Mouse (Mus musculus) T-cell, adult 2 months (primary cell): ENCODE measurements around the gene Kif27.
A peak's percentile ranks its signal among the peaks of the same experiment; 100 is the strongest.
"Not testable (repeated sequence)": the region's sequence is repeated elsewhere in the genome, so short reads cannot be mapped to it uniquely, and the experiment has no call there.

Source experiments
- DNase-seq: peaks from one replicate; pipeline ENCODE4 v3.0.0; 2022; ENCODE audit warnings: low spot score

Gene Kif27

DNA sequence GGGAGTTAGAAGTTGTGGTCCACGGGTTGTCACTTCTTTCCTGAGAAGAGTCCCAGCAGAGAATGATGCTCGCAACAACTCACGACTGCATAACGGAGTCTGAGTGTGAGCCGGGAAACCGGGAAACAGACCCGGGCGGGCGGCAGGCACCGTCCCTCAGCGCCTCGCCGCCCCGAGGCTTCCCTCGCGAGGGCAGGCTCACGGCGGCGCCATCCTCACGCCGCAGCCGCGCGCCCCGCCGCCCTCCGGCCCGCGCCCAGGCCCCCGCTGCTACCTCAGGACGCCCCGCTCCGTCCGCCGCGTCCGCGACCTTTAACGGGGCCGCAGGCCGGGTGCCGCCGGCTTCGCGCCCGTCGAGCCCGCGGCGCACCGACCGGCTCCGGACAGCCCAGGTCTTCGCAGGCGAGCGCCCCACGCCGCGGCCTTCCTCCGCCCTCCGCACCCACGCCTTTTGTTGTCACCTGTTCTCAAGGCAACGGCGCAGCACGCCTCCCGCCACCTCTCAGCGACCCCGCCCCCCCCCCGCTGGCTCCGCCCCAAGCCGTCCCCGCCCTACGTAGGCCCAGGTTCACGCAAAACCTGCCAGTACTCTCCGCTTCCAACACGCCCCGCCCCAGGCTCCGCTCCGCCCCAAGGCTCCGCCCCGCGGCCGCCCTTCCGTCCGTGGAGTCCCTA, at the start of gene Kif27:
Gene Kif27, minus strand, starts transcription at position 494 of the 675 bp plus-strand sequence.
- peak; percentile 87 for DNase-seq

DNA sequence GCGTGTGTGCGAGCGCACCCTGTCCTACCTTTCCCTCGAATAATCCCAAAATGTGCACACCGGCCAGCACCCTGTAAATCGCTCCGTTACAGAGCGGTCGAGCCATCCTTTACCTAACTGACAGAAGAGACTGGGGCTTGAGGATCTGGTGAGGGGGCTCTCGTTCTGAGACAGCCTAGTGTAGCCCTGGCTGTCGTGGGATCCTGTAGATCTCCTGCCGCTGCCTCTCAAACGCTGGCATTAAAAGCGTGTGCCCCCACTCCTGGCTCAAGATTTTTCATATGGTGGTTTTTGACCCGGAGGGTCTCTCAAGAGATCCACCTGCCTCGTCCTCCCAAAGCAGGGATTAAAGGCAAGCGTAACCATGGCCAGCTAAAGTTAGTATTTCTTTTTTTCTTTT, 44.3 kb upstream of the Kif27 start, which contains the start of gene Hnrnpk:
Gene Hnrnpk, minus strand, starts transcription at position 101 of the 400 bp plus-strand sequence.
- not testable (repeated sequence) for DNase-seq

DNA sequence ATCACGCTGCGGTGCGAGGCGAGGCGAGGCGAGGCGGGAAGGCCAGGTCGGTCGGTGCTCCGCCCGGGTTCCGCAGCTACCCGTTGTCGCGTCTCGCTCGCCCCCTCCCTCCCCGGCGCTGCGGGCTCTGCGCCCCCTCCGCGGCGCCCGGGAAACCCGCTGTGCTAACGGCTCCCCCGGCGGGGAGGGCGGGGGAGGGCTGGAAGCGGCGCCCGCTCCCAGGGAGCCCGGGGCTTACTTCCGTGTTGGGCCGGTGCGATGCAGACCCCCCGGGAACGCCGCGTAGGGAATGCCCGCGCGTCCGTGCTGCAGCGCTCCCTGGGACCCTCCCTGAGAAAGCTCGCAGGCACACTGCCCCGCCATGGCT, 43.8 kb upstream of the Kif27 start:
- no peak for DNase-seq

DNA sequence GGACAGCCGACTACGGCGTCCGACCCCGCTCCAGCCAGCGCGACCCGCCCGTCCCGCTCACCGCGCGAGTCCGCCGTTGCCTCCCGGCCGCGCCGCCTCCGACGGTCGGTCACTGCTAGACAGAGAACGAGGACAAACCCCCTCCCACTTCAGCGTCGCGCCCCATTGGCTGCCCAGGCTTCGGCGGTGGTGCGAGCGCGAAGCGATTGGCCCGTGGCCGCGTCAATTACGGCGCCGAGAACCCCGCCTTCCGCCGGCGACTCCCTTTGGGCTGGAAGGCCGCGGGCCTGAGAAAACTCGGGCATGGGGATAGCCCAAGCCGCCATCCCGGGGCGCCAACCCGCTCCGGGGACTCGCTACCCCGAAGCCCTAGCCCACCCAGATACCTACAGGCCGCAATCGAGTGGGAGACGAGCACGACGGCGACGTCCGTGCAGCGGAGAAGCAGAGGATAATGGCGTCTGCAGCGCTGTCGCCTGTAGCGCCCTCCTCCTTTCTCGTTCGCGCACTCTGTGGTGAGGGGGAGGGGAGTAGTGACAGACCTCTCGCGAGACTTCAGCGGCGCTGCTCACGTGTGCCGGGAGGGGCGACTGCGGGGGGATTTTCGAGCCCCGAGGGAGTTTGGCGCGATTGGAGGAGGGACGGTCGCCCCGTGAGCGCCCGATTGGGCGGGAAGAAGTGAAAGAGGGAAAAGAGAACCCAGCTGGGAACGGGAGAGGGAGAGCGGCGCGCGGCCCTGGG, 43.3 kb upstream of the Kif27 start, which contains the start of gene Rmi1:
Gene Rmi1, plus strand, starts transcription at position 246 of the 741 bp plus-strand sequence.
- DNase-seq, result peak; percentile 96

DNA sequence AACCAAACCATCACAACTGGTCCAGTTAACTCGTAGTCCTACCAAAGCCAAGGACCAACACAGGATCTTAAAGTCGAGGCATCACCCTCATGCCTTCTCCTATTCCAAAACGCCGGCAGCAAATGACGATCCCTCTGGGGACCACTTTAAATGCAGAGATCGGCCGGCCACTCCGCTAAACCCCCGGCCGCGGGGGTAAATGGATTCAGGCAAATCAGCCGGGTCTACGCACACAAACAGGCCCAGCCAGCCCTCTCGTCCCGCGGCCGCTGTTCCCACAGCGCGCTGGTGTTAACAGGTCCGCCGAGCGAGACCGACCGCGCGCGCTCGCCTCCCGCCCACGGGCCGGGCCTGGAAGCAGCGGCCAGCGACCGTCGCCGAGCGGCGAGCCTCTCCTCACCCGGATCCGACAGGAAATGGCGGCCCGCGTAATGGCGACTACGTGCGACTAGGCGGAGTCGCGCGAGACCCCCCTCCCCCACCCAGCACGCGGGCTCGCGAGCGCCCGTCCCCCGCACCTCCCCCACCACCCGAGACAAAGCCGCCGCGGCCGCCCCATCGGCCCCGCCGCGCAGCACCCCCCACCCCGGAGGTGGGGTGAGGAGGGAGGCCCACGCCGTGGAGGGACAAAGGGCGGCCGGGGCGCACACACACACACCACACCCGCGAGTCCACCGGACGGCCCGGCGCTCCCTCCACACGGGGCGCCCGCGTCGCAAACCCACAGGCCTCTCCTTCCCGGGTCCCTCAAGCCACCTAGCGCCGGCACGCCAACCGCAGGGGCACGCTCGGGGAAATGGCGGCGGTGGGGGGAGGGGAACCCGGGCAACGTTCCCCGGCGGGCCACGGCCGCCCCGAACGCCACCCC, 42.4 kb upstream of the Kif27 start:
- peak; percentile 76 for DNase-seq

DNA sequence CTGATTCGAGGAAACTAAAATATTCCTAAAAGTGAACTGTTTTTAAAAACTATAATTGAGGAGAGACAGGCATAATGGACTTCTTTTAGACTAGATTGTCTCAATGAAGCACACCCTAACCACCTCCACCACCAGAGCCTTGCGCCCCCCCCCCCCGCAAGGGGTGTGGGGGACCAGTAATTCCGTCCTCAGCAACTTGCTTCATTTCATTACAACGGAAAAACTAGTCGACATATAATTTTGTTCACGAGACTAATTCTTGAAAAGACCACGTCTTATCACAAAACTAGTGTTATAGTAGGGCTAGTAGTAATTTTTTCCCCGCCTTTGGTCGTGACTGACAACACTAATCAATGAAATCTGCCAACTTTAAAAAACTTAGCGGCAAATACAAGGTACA, 41.7 kb upstream of the Kif27 start:
- no peak for DNase-seq

DNA sequence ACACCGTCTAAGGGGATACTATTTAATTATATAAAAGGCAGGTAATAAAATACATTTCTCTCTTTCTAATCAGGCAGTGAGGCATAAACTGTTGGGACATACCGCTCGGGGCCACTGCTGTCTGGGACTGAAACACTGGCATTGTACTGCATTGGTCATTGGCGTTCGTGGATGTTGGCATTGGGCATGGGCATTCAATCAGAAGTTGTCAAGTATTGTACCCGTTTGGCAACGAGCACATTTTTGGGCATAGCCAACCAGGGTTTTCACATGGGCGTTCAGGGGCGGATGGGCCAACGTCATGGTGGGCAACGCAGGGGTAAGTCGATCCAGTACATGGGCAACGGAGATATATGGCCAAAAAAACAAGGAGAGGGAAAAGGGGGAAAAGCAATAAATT, 38.7 kb upstream of the Kif27 start:
- no peak for DNase-seq

DNA sequence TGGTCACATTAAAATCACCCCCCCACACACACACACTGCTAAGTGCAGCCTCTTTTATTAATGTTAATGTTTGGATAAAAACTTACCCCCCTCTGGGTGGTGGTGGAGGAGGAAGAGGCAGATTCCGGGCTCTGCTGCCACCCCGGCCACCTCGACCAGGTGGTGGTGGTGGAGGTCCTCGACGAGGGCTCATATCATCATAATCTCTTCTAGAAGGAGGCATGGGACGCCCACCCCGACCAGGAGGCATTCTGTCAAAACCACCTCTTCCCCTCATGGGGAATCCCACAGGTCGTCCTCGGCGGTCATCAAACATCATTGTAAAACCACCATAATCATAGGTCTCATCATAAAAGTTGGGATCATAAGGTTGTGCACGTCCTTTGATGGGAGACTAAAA, 35.5 kb upstream of the Kif27 start:
- DNase-seq, result not testable (repeated sequence)

DNA sequence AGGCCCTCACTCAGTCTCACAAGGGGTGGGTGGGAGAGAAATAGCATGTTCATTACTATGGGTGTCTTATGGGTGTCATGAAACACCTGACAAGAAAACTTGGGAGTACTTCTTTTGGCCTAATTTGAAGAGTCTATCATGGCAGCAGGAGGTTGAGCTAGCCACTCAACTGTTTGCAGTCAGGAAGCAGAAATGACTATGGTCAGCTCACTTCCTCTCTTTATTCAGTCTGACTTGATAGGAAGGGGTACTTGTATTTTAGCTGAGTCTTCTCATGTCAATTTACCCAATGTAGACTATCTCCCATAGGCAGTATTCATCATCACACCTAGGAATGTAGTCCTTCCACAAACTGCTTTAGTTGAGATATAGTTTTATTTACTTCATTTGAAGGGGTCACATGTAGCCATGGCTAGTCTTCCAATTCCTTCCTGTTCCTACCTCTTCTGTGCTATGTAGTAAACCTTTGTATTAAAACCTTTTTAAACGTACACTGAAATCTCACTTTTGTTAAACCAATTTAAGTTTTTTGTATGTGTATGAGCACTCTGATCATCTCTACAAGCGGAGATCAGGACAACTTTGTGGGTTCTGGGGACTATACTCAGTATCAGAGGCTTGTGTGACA, 30.5 kb upstream of the Kif27 start:
- DNase-seq, result no peak

DNA sequence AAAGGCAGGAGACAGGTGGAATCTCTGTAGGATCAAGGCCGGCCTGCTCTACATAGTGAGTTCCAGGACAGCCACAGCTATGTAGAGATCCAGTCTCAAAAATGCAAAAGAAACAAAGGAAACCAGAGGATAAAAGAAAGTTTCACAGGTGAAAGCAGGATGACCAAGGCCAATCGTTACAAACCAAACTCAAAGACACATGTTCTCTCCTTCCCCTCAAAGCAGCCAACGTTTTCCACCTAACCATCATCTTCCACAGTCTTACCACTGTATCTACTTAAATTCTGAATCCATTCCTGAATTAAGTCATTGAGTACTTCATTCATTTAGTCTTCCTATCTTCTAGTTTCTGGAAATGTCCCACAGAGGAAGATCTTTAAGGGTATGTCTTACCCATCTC, 29.5 kb upstream of the Kif27 start:
- no peak for DNase-seq

DNA sequence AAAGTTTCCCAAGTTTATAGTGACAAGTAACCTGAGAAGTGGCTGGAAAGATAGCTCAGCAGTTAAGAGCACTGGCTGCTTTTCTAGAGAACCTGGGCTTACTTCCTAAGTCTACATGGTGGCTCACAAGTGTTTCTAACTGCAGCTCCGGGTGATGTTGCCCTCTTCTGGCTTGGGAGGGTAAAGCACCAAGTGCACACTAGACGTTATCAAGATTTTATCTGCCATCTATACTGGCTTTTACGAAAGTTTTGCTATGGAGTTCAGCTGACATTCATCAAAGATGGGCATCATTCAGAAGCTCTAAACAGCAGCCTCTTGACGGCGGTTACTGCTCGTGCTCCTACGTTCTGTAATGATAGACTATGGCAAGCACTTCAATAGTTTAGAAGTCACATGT, 29.0 kb upstream of the Kif27 start:
- DNase-seq, result peak; percentile 79

DNA sequence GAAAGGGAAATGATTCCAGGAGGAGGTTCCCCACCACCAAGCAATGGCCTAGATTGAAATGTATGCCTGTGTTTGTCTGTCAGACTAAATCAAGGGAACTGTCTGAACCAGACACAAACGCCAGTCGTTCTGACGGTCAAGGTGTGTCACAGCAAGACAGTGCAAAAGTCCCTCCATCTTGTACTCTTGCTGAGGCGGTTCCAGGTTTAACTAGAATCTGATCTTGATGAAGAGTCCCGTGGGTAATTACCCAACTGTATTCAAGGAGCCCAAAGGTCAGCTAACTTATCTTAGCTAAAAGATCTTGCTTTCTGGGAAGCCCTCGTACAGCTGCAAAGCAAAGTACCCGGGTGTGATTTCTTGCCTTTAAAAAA, 26.6 kb upstream of the Kif27 start:
- DNase-seq, result no peak

DNA sequence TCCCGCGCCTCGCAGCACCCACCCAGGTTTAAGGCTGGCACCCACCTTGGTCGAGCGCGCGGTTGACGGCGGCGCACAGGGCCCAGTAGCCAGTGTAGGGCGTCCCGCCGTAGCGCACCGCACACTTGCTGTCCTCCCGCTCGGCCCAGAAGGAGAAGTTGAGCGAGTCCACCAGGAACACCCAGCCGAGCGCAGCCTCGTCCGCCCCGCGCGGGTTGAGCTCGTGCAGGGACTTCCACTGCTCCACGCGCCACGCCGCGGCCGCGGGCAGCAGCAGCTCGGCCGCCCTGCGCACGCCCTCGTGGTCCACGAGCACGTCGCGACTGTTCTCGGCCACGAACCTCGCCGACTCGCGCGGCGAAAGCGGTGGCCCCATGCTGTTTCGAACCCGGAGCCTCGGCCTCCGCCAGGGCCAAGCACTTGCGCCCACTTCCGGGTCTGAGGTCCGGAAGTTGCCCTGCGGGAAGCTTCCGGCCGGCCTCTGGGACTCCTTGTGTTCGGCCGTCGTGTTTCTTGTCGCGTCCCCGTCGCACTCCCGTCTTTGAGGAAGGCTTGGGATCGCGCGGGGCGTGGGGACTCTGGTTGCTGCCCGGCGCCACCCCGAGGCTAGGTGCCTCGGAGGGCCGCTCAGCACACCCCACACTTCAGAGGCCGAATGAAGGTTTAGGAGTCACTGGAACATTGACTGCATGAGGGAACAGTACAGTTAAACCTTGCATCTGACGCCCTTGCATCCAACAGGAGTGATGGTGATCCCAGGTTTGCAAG, 26.0 kb upstream of the Kif27 start, which contains the start of gene 2210016F16Rik:
Gene 2210016F16Rik, minus strand, starts transcription at position 447 of the 768 bp plus-strand sequence.
- peak; percentile 49 for DNase-seq

DNA sequence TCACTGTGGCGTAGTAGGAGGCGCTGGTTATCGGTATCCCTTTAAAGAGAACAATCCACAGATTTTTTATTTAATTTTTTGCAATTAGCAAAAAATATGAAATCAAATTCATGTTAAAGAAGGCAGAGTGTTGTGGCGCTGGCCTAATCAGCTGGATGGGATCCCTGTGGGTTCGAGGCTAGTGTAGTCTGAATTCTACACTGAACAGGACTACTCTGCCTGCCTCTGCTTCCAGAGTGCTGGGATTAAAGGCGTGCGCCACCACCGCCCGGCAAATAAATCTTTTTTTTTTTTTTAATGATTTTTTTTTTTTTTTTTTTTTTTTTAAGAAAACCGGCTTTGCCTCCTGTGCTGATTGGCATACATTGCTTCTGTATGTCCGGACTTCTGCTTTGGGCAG, 25.4 kb upstream of the Kif27 start:
- DNase-seq, result no peak

DNA sequence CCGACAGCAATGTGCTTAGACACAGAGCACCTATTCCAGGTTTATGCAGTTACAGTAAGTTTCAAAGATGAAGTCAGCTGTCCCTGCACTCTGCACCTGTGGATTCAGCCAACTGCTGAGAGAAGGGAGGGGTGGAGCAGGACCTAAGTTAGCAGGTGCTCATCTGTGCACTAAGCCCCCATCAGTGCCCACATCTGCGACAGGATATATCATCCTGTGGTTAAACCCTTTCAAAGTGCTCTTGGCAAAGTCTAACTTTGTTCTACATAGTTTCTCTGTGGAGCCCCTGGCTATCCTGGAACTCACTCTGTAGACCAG, 14.2 kb upstream of the Kif27 start:
- no peak for DNase-seq

DNA sequence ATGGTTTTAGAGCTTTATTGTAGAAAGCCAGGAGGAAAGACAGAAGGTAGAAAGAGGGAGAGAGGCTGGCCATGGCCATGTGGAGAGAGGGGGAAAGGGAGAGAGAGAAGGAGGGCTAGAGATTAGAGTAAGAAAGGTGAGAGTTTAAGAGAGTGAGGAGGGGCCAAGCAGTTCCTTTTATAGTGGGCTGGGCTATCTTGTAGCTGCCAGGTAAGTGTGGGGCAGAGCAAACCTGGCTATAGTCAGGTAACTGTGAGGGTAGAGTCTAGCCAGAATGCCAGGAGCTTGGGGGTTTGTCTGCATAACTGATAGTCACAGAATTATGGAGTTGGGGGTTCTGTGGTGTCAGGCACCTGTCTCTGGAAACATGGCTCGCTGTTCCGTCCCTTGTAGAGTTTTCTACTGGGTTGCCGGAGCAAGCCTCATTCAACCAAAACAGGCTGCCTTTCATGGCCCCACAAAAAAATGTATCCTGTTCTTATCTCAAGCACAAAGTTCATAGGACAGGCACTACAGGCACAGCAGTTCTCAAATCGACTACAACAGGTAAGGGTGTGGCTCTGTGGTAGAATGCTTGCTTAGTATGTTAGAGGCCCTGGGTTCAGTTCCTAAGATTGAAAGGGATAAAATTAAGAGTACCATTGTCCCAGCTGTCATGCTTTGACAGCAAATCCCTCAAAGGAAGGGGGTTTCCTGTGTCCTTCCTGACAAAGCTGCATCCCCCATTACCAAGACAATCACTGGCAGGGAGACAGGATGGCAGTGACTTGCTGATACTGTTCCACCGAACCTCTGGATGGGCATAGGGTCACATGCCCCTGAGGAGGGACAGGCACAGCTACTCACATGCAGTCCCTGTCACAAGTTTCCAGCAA, 13.6 kb upstream of the Kif27 start:
- DNase-seq, result no peak

DNA sequence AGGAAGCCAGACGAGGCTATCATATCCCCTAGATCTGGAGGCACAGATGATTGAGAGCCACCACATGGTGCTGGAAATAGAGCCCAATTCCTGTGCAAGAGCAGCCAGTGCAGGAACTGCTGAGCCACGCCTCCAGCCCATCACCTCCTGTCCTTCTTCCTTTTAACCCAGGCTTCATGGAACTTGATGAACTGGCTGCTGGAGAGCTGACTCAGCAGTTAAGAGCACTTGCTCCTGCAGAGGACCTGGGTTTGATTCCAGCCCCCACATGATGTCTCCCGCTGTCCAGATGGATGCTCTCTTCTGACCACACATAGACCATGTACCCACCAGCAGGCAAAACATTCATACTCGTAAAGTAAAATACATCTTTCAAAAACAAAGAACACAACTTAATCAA, 9.9 kb upstream of the Kif27 start:
- DNase-seq, result no peak

DNA sequence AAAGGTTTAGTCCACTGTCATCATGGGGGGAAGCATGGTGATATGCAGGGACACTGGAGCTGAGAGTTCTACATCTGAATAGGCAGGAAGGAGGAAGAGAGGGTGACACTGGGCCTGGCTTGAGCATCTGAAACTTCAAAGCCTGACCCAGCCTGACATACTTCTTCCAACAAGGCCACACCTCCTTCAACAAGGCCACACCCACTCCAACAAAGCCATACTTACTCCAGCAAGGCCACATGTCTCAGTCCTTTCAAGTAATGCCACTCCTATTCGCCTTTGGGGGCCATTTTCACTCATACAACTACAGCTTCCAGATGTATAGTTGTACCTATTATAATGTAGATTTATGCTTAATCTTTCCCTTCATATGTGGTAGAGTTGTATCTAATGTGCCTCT, 8.7 kb upstream of the Kif27 start:
- no peak for DNase-seq

DNA sequence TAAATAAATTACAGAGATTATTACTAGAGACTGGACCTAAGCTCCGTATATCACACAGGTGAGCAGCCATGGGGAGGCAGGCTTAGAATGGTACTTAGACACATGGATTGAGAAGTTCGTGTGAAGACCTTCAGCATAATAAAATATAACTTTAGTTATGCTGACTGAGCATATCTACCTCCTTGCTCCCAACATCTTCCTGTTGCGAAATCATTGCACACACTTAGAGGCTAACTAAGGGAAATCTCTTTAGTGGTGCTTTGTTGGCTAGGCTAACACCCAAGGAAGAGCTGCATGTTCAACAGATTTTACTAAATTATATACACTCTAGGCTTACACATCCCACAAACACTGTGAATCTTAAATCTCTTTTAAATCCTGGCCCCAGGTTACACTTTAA, 7.5 kb upstream of the Kif27 start:
- DNase-seq, result no peak

DNA sequence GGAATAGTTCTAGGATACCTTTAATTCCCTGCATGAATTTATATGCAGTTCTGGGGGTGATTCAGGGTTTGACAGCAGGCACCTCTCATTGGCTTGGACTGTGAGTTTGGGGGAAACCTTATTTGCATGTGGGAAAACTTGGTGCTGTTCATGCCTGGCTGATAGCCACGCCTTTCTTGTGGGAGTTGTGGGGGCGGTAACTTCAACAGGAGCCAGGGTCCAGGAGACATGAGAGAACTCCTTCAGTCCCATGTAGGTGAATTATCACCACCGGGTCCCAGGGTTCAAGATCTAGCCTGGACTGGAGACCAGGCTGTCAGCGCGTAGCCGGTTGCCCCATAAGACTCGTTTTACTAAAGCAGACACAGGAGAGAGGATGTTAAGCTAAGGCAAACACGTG, 6.3 kb upstream of the Kif27 start:
- DNase-seq, result not testable (repeated sequence)
